ENCODE assay signal across 9 mouse cellular contexts in the genomic region with DNA sequence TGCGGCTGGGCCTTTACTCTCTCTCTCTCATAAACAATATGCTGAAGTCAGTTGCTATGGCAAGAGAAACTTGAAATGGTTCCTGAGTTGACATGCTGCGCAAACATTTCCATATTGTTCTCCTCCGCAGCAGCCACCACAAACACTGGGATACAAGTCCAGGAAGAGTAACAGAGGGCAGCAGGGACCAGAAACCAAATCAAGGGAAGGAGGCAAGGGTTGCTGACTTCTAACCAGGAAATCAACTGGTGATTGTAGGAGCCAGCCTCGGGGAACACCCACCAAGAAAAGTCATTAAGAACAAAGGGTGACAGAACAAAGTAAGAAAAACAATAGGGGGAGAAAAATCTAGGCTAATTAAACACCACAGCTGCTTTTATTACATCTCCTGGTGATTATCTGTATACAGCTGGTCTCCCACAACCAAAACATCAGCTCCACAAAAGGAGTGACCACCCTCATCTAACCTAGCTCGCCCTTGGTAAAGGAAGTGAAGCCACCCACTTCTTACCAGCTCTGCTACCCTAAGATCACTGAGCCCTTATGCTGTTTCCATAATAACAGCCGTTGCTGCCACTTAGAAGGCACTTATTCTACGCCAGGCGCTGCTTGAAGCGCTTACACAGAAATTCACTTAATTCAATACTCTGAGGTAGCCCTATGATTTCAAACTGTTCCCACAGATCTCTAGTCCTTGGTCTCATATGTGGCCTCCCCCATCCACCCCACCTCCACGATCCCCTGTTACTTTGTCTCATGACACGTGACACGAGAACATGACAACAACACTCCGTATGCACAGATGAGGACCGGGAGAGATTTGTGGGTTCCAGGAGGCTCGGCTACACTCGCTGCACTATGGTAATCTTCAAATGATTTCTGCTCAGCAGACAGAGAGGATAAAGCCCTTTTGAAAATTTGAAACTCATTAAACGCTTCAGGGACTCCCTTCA. TPM values are rescaled to one million over a fixed set of nuclear protein-coding genes. Genes with fewer than 3 reads are reported as not detected.
DNase-seq lines count a peak whose midpoint lies in the region; ATAC-seq lines count a peak whose summit lies in the region.
"Had no signal": no experiment of that assay in that cellular context is flagged by ENCODE, and none has a peak within 500 bp of the region (broad histone marks: within the 10 kb centered on the region; RNA-seq: fewer than 3 reads in every experiment).

No protein-coding gene starts in this region.

- no peaks in the 10 kb centered on the region for H3K27me3 ChIP-seq in kidney, embryonic 15.5 days
- no peaks in the 10 kb centered on the region for H3K27me3 ChIP-seq in embryonic facial prominence, embryonic 15.5 days
- no peaks in the 10 kb centered on the region for H3K27me3 ChIP-seq in limb, embryonic 11.5 days (ENCODE audit: control insufficient read depth, insufficient read depth, low read length)
- H3K27me3 ChIP-seq in neural tube, embryonic 12.5 days (replicated peaks), result no peaks in the 10 kb centered on the region
- H3K27me3 ChIP-seq: Patski had no signal

- WGBS in kidney, embryonic 15.5 days, result 20% methylated on average over 17 of the region's 17 CpGs
- WGBS in embryonic facial prominence, embryonic 15.5 days, result 28% methylated on average over 17 of the region's 17 CpGs
- WGBS in limb, embryonic 11.5 days, result 38% methylated on average over 17 of the region's 17 CpGs
- 24% methylated on average over 17 of the region's 17 CpGs for WGBS in neural tube, embryonic 12.5 days

- H3K4me3 ChIP-seq in kidney, embryonic 15.5 days (replicated peaks), result peak overlapping the region; percentile 89
- H3K4me3 ChIP-seq in embryonic facial prominence, embryonic 15.5 days (replicated peaks), result peak overlapping the region; percentile 72
- H3K4me3 ChIP-seq in limb, embryonic 11.5 days (ENCODE audit: low read depth, low read length), result peak overlapping the region; percentile 68
- peak overlapping the region; percentile 80 for H3K4me3 ChIP-seq in neural tube, embryonic 12.5 days

- no peak for DNase-seq in kidney, postnatal 14 days
- DNase-seq in limb, embryonic 11.5 days (ENCODE audit: low spot score), result no peak
- no peak for DNase-seq in layer of hippocampus, adult 8-10 months (ENCODE audit: low spot score in 2 of 2)
- DNase-seq in frontal cortex, postnatal 36 days (ENCODE audit: low spot score in 2 of 2), result no peak

- no peaks in the 10 kb centered on the region for H3K36me3 ChIP-seq in kidney, embryonic 15.5 days
- no peaks in the 10 kb centered on the region for H3K36me3 ChIP-seq in embryonic facial prominence, embryonic 15.5 days
- H3K36me3 ChIP-seq in limb, embryonic 11.5 days (ENCODE audit: control insufficient read depth, insufficient read depth, low read length), result no peaks in the 10 kb centered on the region
- H3K36me3 ChIP-seq in neural tube, embryonic 12.5 days, result no peaks in the 10 kb centered on the region

- peaks cover 38% of the 10 kb centered on the region for H3K4me1 ChIP-seq in kidney, embryonic 15.5 days
- peaks cover 24% of the 10 kb centered on the region for H3K4me1 ChIP-seq in embryonic facial prominence, embryonic 15.5 days
- peaks cover 19% of the 10 kb centered on the region for H3K4me1 ChIP-seq in limb, embryonic 11.5 days (ENCODE audit: control insufficient read depth, insufficient read depth, low read length)
- peaks cover 15% of the 10 kb centered on the region for H3K4me1 ChIP-seq in neural tube, embryonic 12.5 days

- peak overlapping the region; percentile 91 for H3K27ac ChIP-seq in kidney, embryonic 15.5 days
- H3K27ac ChIP-seq in embryonic facial prominence, embryonic 15.5 days (replicated peaks), result peak overlapping the region; percentile 89
- H3K27ac ChIP-seq in limb, embryonic 11.5 days (replicated peaks; ENCODE audit: low read depth, low read length), result no peak overlapping the region
- H3K27ac ChIP-seq in neural tube, embryonic 12.5 days, result no peak overlapping the region

- H3K9ac ChIP-seq in kidney, embryonic 15.5 days, result peak overlapping the region; percentile 93
- H3K9ac ChIP-seq in embryonic facial prominence, embryonic 15.5 days, result peak overlapping the region; percentile 92; the same call in 1 of the 2 replicates
- no peak overlapping the region; the same call in 1 of the 2 replicates for H3K9ac ChIP-seq in limb, embryonic 11.5 days (ENCODE audit: low read length)
- peak overlapping the region; percentile 81; the same call in 1 of the 2 replicates for H3K9ac ChIP-seq in neural tube, embryonic 12.5 days

- 0 out of 2 replicates have a peak, but pooled peaks have one; percentile 15 for ATAC-seq in kidney, embryonic 15.5 days (replicated peaks; ENCODE audit: low FRiP score)
- no peak for ATAC-seq in embryonic facial prominence, embryonic 15.5 days (ENCODE audit: insufficient number of reproducible peaks, low FRiP score, low TSS enrichment, low read depth)
- no peak for ATAC-seq in limb, embryonic 11.5 days (ENCODE audit: insufficient number of reproducible peaks, low FRiP score, low TSS enrichment, low read depth)
- ATAC-seq in neural tube, embryonic 12.5 days (ENCODE audit: low FRiP score, low read depth), result 0 out of 2 replicates have a peak, but pooled peaks have one; percentile 49
- ATAC-seq in granulocyte monocyte progenitor cell, adult 5-6 weeks (replicated peaks; ENCODE audit: poor library complexity, severe bottlenecking), result no peak

- H3K9me3 ChIP-seq in kidney, embryonic 15.5 days (replicated peaks), result no peaks in the 10 kb centered on the region
- H3K9me3 ChIP-seq in embryonic facial prominence, embryonic 15.5 days (replicated peaks), result no peaks in the 10 kb centered on the region
- H3K9me3 ChIP-seq in limb, embryonic 11.5 days (ENCODE audit: control insufficient read depth, low read length), result no peaks in the 10 kb centered on the region
- no peaks in the 10 kb centered on the region for H3K9me3 ChIP-seq in neural tube, embryonic 12.5 days

- peak overlapping the region; percentile 95 for H3K4me2 ChIP-seq in kidney, embryonic 15.5 days
- peak overlapping the region; percentile 79 for H3K4me2 ChIP-seq in embryonic facial prominence, embryonic 15.5 days (replicated peaks)
- peak overlapping the region; percentile 77 for H3K4me2 ChIP-seq in limb, embryonic 11.5 days (ENCODE audit: low read depth, severe bottlenecking)
- peak overlapping the region; percentile 96 for H3K4me2 ChIP-seq in neural tube, embryonic 12.5 days (replicated peaks)

RNA-seq across cellular contexts. Expression of gene Zdhhc1, which starts 1.1 kb away (rescaled TPM):
- 39.2 and 43.7 TPM in 2 replicates for polyA plus RNA-seq in kidney, embryonic 15.5 days (2015; fragmentation: Nextera tagmentation; extraction: Ambion mirVana)
- 55.4 and 59.8 TPM in 2 replicates for polyA plus RNA-seq in embryonic facial prominence, embryonic 15.5 days (2015; fragmentation: Nextera tagmentation; extraction: Ambion mirVana)
- 19.6 and 24.0 TPM in 2 replicates for polyA plus RNA-seq in limb, embryonic 11.5 days (2014; fragmentation: Nextera tagmentation; extraction: Ambion mirVana)
- 29.0 and 30.7 TPM in 2 replicates for polyA plus RNA-seq in neural tube, embryonic 12.5 days (2016; fragmentation: Nextera tagmentation; extraction: Ambion mirVana)
- total RNA-seq in layer of hippocampus, adult 8-10 months (2022), result 10 to 100 TPM; 35.1 to 41.2 (median 40.8) TPM
- total RNA-seq in granulocyte monocyte progenitor cell, adult 5-6 weeks (2014; fragmentation: Nextera tagmentation), result 1.8 and 10.4 TPM in 2 replicates
- 3.6 and 4.6 TPM in 2 replicates for total RNA-seq in granulocyte monocyte progenitor cell, adult 5-6 weeks (2017)

RNA-seq across cellular contexts. Expression of gene Hsd11b2, which starts 22.9 kb away (rescaled TPM):
- polyA plus RNA-seq in kidney, embryonic 15.5 days (2015; fragmentation: Nextera tagmentation; extraction: Ambion mirVana), result 30.0 and 35.6 TPM in 2 replicates
- 1.4 TPM in 2 replicates for polyA plus RNA-seq in embryonic facial prominence, embryonic 15.5 days (2015; fragmentation: Nextera tagmentation; extraction: Ambion mirVana)
- polyA plus RNA-seq in limb, embryonic 11.5 days (2014; fragmentation: Nextera tagmentation; extraction: Ambion mirVana), result 64.2 and 71.0 TPM in 2 replicates
- 23.8 and 25.7 TPM in 2 replicates for polyA plus RNA-seq in neural tube, embryonic 12.5 days (2016; fragmentation: Nextera tagmentation; extraction: Ambion mirVana)
- not detected for total RNA-seq in layer of hippocampus, adult 8-10 months (2022)
- not detected in 2 replicates for total RNA-seq in granulocyte monocyte progenitor cell, adult 5-6 weeks (2014; fragmentation: Nextera tagmentation)
- not detected in 2 replicates for total RNA-seq in granulocyte monocyte progenitor cell, adult 5-6 weeks (2017)

RNA-seq across cellular contexts. Expression of gene Tppp3, which starts 24.3 kb away (rescaled TPM):
- 30.7 and 38.3 TPM in 2 replicates for polyA plus RNA-seq in kidney, embryonic 15.5 days (2015; fragmentation: Nextera tagmentation; extraction: Ambion mirVana)
- polyA plus RNA-seq in embryonic facial prominence, embryonic 15.5 days (2015; fragmentation: Nextera tagmentation; extraction: Ambion mirVana), result 157 and 180 TPM in 2 replicates
- 15.0 and 17.8 TPM in 2 replicates for polyA plus RNA-seq in limb, embryonic 11.5 days (2014; fragmentation: Nextera tagmentation; extraction: Ambion mirVana)
- 242 and 246 TPM in 2 replicates for polyA plus RNA-seq in neural tube, embryonic 12.5 days (2016; fragmentation: Nextera tagmentation; extraction: Ambion mirVana)
- 10 to 100 TPM; 42.2 to 55.5 (median 47.9) TPM for total RNA-seq in layer of hippocampus, adult 8-10 months (2022)
- not detected in 2 replicates for total RNA-seq in granulocyte monocyte progenitor cell, adult 5-6 weeks (2014; fragmentation: Nextera tagmentation)
- total RNA-seq in granulocyte monocyte progenitor cell, adult 5-6 weeks (2017), result not detected in 2 replicates

Comparison
In these comparisons a context has a peak if more than half of its experiments do, and no peak if none do; other contexts are left out.
1. ATAC-seq: peak in kidney, embryonic 15.5 days (single experiment) and neural tube, embryonic 12.5 days (single experiment); none in embryonic facial prominence, embryonic 15.5 days (single experiment), limb, embryonic 11.5 days (single experiment) and granulocyte monocyte progenitor cell, adult 5-6 weeks (single experiment).
2. H3K27ac ChIP-seq: peak in kidney, embryonic 15.5 days (single experiment) and embryonic facial prominence, embryonic 15.5 days (single experiment); none in limb, embryonic 11.5 days (single experiment) and neural tube, embryonic 12.5 days (single experiment).
3. RNA of gene Hsd11b2, which starts 22.9 kb away (polyA plus RNA-seq): 64.2 to 71.0 TPM in limb, embryonic 11.5 days, 30.0 to 35.6 TPM in kidney, embryonic 15.5 days and 23.8 to 25.7 TPM in neural tube, embryonic 12.5 days; 1.4 TPM in embryonic facial prominence, embryonic 15.5 days; every median in the first group is over 10 times any median in the second.
4. Peak in every context shown above with its lines, with median percentiles within 50 percentile points of each other: H3K4me2 ChIP-seq and H3K4me3 ChIP-seq.